Mouse (Mus musculus): ENCODE data around the gene Vezf1.

DNA sequence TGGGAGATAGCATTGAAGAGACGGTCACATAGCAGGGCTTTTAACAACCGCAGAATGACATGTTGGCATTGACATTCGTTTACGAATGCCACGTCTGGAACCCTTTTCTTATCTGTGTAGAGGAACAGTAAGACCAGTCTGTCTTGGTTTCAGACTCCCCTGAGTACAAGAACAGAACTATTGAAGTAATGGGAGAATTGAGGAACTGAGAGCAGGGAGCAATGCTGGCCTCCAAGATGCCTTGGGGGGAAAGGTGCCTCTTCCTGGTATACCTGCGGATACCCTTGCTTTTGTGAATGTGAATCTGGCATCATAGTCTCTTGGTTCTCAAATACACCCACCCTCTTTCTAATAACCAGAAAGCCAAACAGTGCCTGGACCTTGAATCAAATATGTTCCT, 48.5 kb downstream of the Vezf1 start:
- TF ChIP-seq GATA1 (IDR thresholded peaks at IDR 0.05; ENCODE audit: low read length): no peak
- TF ChIP-seq TAL1 (IDR thresholded peaks at IDR 0.05; ENCODE audit: low read length): no peak
